Mouse (Mus musculus) liver, embryonic 14.5 days (tissue): ENCODE results near the gene Gpr63.

Experiments used
- CTCF ChIP-seq: IDR thresholded peaks from 2 replicates; pipeline ENCODE4 v1.5.1; 2016; ENCODE audit warnings: antibody characterized with exemption, low read depth, control low read depth
- EP300 ChIP-seq: IDR thresholded peaks from 2 replicates; pipeline ENCODE4 v1.6.1; 2016; ENCODE audit warnings: antibody characterized with exemption, low read depth

GRCm38 (mm10) chr4:24978589-24978988 is 12.4 kb downstream of the Gpr63 start:
- TF ChIP-seq CTCF (no peak), EP300 (no peak)
